Mouse (Mus musculus) lung, postnatal 0 days (tissue): ENCODE measurements around the gene Hemk1.
A peak's percentile ranks its signal among the peaks of the same experiment; 100 is the strongest.

ENCODE experiments used
- CTCF ChIP-seq: IDR thresholded peaks from 2 replicates; pipeline ENCODE4 v1.5.1; 2016; ENCODE audit warnings: antibody characterized with exemption, mild to moderate bottlenecking
- EP300 ChIP-seq: IDR thresholded peaks from 2 replicates; pipeline ENCODE4 v1.6.1; 2016; ENCODE audit warnings: antibody characterized with exemption, mild to moderate bottlenecking, control low read depth

DNA sequence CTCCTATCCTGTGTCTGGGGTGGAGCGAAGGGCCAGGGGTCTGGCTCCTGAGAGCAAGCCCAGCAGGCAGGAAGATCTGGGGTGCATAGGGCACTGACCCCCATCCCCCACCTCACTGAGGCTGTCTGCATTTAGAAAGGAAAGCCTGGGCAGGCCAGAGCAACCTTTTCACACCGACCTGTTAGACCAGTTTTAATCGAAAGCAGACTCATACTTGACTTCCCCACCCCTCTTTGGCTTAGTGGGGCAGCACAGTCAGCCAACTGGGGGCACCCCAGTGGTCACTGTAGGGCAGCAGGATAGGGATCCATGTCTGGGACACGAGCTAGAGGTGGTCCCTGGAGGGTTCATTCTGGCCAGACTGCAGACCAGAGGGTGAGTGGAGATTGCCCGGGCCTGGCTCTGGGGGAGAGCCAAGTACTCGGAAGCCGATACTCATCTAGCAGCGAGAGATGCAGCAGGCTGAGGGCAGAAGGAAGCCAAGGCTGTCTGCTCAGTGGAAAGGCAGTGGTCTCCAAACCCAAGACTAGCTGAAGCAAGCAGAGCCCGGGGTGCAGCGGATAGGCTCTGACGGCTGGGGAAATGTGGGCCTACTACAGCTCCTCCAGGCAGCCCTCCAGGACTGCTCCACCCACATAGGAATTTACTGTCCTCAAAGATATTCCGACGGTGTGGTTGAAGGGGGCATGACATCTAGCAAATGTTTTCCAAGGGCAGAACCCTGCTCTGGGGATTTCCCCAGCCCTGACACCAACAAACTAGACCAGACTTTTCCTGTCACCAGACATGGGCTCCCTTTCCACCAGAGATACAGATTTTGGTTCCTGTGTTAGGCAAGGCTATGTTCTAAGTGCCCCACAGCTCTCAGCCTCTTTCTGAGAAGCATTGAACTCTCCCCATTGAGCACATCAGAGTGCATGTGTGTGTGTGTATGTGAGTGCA lies 32.3 kb downstream of the Hemk1 start:
- TF ChIP-seq EP300 (peak; percentile 63; the same call in 1 of the 2 replicates), CTCF (no peak)
